ENCODE assay signal across 23 mouse cellular contexts in genomic region chr19:40976946-40977917, GRCm38 (mm10). TPM values are rescaled to one million over a fixed set of nuclear protein-coding genes. Genes with fewer than 3 reads are reported as not detected.
DNase-seq lines count a peak whose midpoint lies in the region; ATAC-seq and TF ChIP-seq lines count a peak whose summit lies in the region.
"Had no signal": no experiment of that assay in that cellular context is flagged by ENCODE, and none has a peak within 500 bp of the region (broad histone marks: within the 10 kb centered on the region; RNA-seq: fewer than 3 reads in every experiment).

No protein-coding gene starts in this region.

- no peak overlapping the region for H3K4me3 ChIP-seq in heart, embryonic 10.5 days
- H3K4me3 ChIP-seq in heart, adult 2 months: no peak overlapping the region
- peak overlapping the region; percentile 24; the same call in 1 of the 2 replicates for H3K4me3 ChIP-seq in liver, embryonic 13.5 days (replicated peaks)
- no peak overlapping the region; the same call in 1 of the 2 replicates for H3K4me3 ChIP-seq in small intestine, adult 2 months (ENCODE audit: low read depth, low read length)
- H3K4me3 ChIP-seq: gastrocnemius, adult 2 months; limb, embryonic 12.5 days; midbrain, embryonic 12.5 days; neural tube, embryonic 12.5 days had no signal

- intact Hi-C loops in heart, adult 2 months (cut with DNase I): no loop called here

- H3K36me3 ChIP-seq in heart, embryonic 10.5 days: no peaks in the 10 kb centered on the region
- H3K36me3 ChIP-seq in heart, adult 2 months (ENCODE audit: control insufficient read depth, insufficient read depth, low read length): no peaks in the 10 kb centered on the region
- no peaks in the 10 kb centered on the region for H3K36me3 ChIP-seq in liver, embryonic 13.5 days
- peaks cover 1% of the 10 kb centered on the region; the same call in 1 of the 2 replicates for H3K36me3 ChIP-seq in small intestine, adult 2 months (ENCODE audit: control insufficient read depth, insufficient read depth, low read length)
- H3K36me3 ChIP-seq: limb, embryonic 12.5 days; midbrain, embryonic 12.5 days; neural tube, embryonic 12.5 days had no signal

- ATAC-seq in erythroid progenitor cell, adult 5-6 weeks (replicated peaks; ENCODE audit: low FRiP score, poor library complexity, severe bottlenecking): peak; percentile 82
- ATAC-seq in liver, embryonic 13.5 days (ENCODE audit: low read depth): peak; percentile 94

- no peak for TF ChIP-seq EP300 in heart, adult 2 months (IDR thresholded peaks at IDR 0.05; ENCODE audit: insufficient read depth, low read depth, low read length)

- no peaks in the 10 kb centered on the region for H3K27me3 ChIP-seq in heart, embryonic 10.5 days (ENCODE audit: insufficient read depth, poor library complexity, severe bottlenecking)
- H3K27me3 ChIP-seq in heart, adult 2 months (ENCODE audit: control insufficient read depth, insufficient read depth, low read length): no peaks in the 10 kb centered on the region; the same call in 1 of the 2 replicates
- no peaks in the 10 kb centered on the region; the same call in 1 of the 2 replicates for H3K27me3 ChIP-seq in liver, embryonic 13.5 days
- H3K27me3 ChIP-seq in small intestine, adult 2 months (ENCODE audit: control insufficient read depth, insufficient read depth, low read length): no peaks in the 10 kb centered on the region
- H3K27me3 ChIP-seq: limb, embryonic 12.5 days; midbrain, embryonic 12.5 days; neural tube, embryonic 12.5 days had no signal

- H3K27ac ChIP-seq in heart, embryonic 10.5 days: no peak overlapping the region
- H3K27ac ChIP-seq in heart, adult 2 months: no peak overlapping the region
- peak overlapping the region; percentile 90 for H3K27ac ChIP-seq in liver, embryonic 13.5 days
- peak overlapping the region; percentile 33 for H3K27ac ChIP-seq in small intestine, adult 2 months (ENCODE audit: insufficient read depth, low read depth, low read length)
- H3K27ac ChIP-seq: gastrocnemius, adult 2 months; limb, embryonic 12.5 days; macrophage; midbrain, embryonic 12.5 days; neural tube, embryonic 12.5 days had no signal

- 65% methylated on average over 11 of the region's 11 CpGs for WGBS in heart, embryonic 10.5 days
- 69% methylated on average over 11 of the region's 11 CpGs for WGBS in heart, adult 2 months
- WGBS in liver, embryonic 13.5 days (ENCODE audit: insufficient replicate concordance): 33% methylated on average over 11 of the region's 11 CpGs
- WGBS in small intestine, adult 2 months: 53% methylated on average over 11 of the region's 11 CpGs

- H3K9ac ChIP-seq in heart, adult 2 months (ENCODE audit: low read depth, low read length): no peak overlapping the region
- H3K9ac ChIP-seq in liver, embryonic 13.5 days: peak overlapping the region; percentile 60
- H3K9ac ChIP-seq: limb, embryonic 12.5 days; lung, embryonic 14.5 days; midbrain, embryonic 12.5 days; neural tube, embryonic 12.5 days had no signal

- no peak for TF ChIP-seq POLR2A in heart, adult 2 months (IDR thresholded peaks at IDR 0.05; ENCODE audit: insufficient read depth, low read depth, low read length)
- no peak for TF ChIP-seq POLR2A in small intestine, adult 2 months (IDR thresholded peaks at IDR 0.05; ENCODE audit: low read depth, low read length)

- DNase-seq in heart, embryonic 10.5 days (ENCODE audit: low spot score): peak; percentile 70
- no peak for DNase-seq in heart, adult 2 months
- peak; percentile 38 for DNase-seq in liver, embryonic 13.5 days
- no peak for DNase-seq in ovary, postnatal 36 days (ENCODE audit: low spot score)
- no peak for DNase-seq in cerebellum, adult 9-10 months
- DNase-seq in lung, postnatal 4 days: no peak
- DNase-seq: adrenal gland, postnatal 36 days; cerebellum, adult 2 months; gastrocnemius, adult 2 months; heart, postnatal 36 days; kidney, adult 8-10 months; kidney, postnatal 14 days; layer of hippocampus, adult 9-11 months; lung, embryonic 14.5 days had no signal

- no peaks in the 10 kb centered on the region for H3K9me3 ChIP-seq in heart, embryonic 10.5 days
- H3K9me3 ChIP-seq in liver, embryonic 13.5 days (replicated peaks): no peaks in the 10 kb centered on the region
- H3K9me3 ChIP-seq: limb, embryonic 12.5 days; midbrain, embryonic 12.5 days; neural tube, embryonic 12.5 days had no signal

- H3K4me2 ChIP-seq in liver, embryonic 13.5 days: peak overlapping the region; percentile 59
- H3K4me2 ChIP-seq: limb, embryonic 12.5 days; lung, embryonic 14.5 days; midbrain, embryonic 12.5 days; neural tube, embryonic 12.5 days had no signal

- no peaks in the 10 kb centered on the region for H3K4me1 ChIP-seq in heart, embryonic 10.5 days
- H3K4me1 ChIP-seq in heart, adult 2 months (ENCODE audit: control insufficient read depth, insufficient read depth, low read length): no peaks in the 10 kb centered on the region
- H3K4me1 ChIP-seq in liver, embryonic 13.5 days (replicated peaks): peaks cover 34% of the 10 kb centered on the region
- peaks cover 19% of the 10 kb centered on the region for H3K4me1 ChIP-seq in small intestine, adult 2 months (ENCODE audit: control insufficient read depth, insufficient read depth, insufficient read length, low read length)
- H3K4me1 ChIP-seq: limb, embryonic 12.5 days; midbrain, embryonic 12.5 days; neural tube, embryonic 12.5 days had no signal

- TF ChIP-seq CTCF in heart, adult 2 months (IDR thresholded peaks at IDR 0.05): no peak
- no peak for TF ChIP-seq CTCF in small intestine, adult 2 months (IDR thresholded peaks at IDR 0.05; ENCODE audit: extremely low read depth, insufficient read length, insufficient replicate concordance, low read depth, low read length)

- no peaks in the 10 kb centered on the region for H3K79me2 ChIP-seq in heart, adult 2 months (replicated peaks; ENCODE audit: control insufficient read depth, insufficient read depth, low read length)

RNA-seq across cellular contexts. Expression of gene Blnk, which starts 17.1 kb away (rescaled TPM):
- polyA plus RNA-seq in heart, embryonic 10.5 days (2016; fragmentation: Nextera tagmentation; extraction: Ambion mirVana): 0.09 and 0.38 TPM in 2 replicates
- 1 to 10 TPM; 1.2 to 1.7 TPM for total RNA-seq in heart, adult 2 months (2021)
- 1.9 and 3.6 TPM in 2 replicates for polyA plus RNA-seq in heart, adult 2 months (2012; rRNA removed)
- 18.9 and 22.3 TPM in 2 replicates for total RNA-seq in erythroid progenitor cell, adult 5-6 weeks (2015; ENCODE audit: low replicate concordance)
- total RNA-seq in erythroid progenitor cell, adult 5-6 weeks (2017; ENCODE audit: low replicate concordance): 5.2 and 5.6 TPM in 2 replicates
- polyA plus RNA-seq in liver, embryonic 13.5 days (2015; fragmentation: Nextera tagmentation; extraction: Ambion mirVana): 0.48 and 0.65 TPM in 2 replicates
- 9.3 and 9.5 TPM in 2 replicates for polyA plus RNA-seq in small intestine, adult 2 months (2012; rRNA removed)
- total RNA-seq: MEL had no signal

RNA-seq across cellular contexts. Expression of gene Dntt, which starts 51.8 kb away (rescaled TPM):
- 0.06 TPM in 1 of 2 replicates, not detected in the other for polyA plus RNA-seq in heart, embryonic 10.5 days (2016; fragmentation: Nextera tagmentation; extraction: Ambion mirVana)
- total RNA-seq in heart, adult 2 months (2021): not detected
- polyA plus RNA-seq in heart, adult 2 months (2012; rRNA removed): 0.12 TPM in 1 of 2 replicates, not detected in the other
- 7.6 and 17.2 TPM in 2 replicates for total RNA-seq in erythroid progenitor cell, adult 5-6 weeks (2015; ENCODE audit: low replicate concordance)
- 9.7 and 11.7 TPM in 2 replicates for total RNA-seq in erythroid progenitor cell, adult 5-6 weeks (2017; ENCODE audit: low replicate concordance)
- 0.06 and 0.07 TPM in 2 replicates for polyA plus RNA-seq in liver, embryonic 13.5 days (2015; fragmentation: Nextera tagmentation; extraction: Ambion mirVana)
- polyA plus RNA-seq in small intestine, adult 2 months (2012; rRNA removed): not detected in 2 replicates
- total RNA-seq: adrenal gland, postnatal 36 days; gastrocnemius, adult 2 months; heart, postnatal 36 days; MEL had no signal
- polyA plus RNA-seq: cerebellum, adult 2 months; embryonic facial prominence, embryonic 11.5 days; heart, embryonic 14.5 days; limb, embryonic 12.5 days had no signal

Comparison
In these comparisons a context has a peak if more than half of its experiments do, and no peak if none do; other contexts are left out.
1. DNase-seq: peak in heart, embryonic 10.5 days (single experiment) and liver, embryonic 13.5 days (single experiment); none in heart, adult 2 months (0 of 2), ovary, postnatal 36 days (single experiment), cerebellum, adult 9-10 months (single experiment) and lung, postnatal 4 days (0 of 2).
2. H3K27ac ChIP-seq: peak in liver, embryonic 13.5 days (single experiment) and small intestine, adult 2 months (single experiment); none in heart, embryonic 10.5 days (single experiment) and heart, adult 2 months (single experiment).